Mouse (Mus musculus): ENCODE results near the gene Frg2f1. TPM values are rescaled to one million over a fixed set of nuclear protein-coding genes. Genes with fewer than 3 reads are reported as not detected.

The Frg2f1 gene
- 2.8 and 3.2 TPM in 2 replicates for polyA plus RNA-seq (2015; fragmentation: Nextera tagmentation; extraction: Ambion mirVana)

DNA sequence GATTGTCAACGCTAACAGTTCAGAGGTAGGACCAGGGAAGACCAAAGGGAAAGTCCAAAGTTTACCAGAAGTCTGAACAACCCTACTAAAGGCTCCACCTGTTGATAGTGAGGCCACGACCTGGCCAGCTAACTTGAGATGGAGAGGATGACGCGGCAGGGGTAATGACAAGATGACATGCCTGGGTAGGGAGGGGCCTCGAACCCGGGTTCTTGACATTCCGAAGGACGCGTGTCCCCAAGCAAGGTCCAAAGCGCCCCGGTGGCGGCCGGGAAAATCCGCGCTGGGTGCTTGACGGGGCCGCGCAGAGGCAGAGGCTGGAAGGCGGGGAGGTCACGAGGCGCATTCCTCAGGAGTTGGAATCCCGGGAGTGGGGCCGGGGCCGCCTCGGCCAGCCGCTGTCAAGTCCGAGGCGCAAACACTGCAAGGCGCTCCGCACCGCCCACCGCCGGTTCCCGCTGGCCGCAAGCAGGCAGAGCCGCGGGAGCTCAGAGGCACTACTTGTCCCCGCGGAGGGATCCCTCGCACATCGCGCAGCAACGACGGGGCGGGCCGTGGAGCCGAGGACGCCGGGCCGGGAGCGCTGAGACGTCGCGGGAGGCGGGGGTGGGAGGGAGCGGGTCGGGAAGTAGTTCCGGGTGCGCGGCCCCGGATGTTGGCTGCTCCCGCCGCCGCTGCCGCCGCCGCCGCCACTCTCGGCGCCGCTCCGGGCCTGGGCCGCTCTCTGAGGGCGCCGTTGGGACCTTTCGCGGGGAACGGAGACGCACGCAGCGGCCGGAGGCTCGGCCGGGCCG is at the start of gene Frg2f1:
TSS of gene Frg2f1 (minus strand) at position 499 of the 794 bp plus-strand sequence.
- no peaks in the 10 kb centered on the region for H3K9me3 ChIP-seq (replicated peaks; ENCODE audit: control insufficient read depth, low read length)
- H3K27me3 ChIP-seq (ENCODE audit: control insufficient read depth, insufficient read depth, low read length) = no peaks in the 10 kb centered on the region
- peak within 1 kb of the TSS; percentile 97 for H3K27ac ChIP-seq (ENCODE audit: low read length)
- ATAC-seq (ENCODE audit: insufficient read depth, low FRiP score) = peak; percentile 92
- H3K4me3 ChIP-seq (replicated peaks; ENCODE audit: low read length) = peak within 1 kb of the TSS; percentile 84
- WGBS = under 1% methylated on average over 72 of the region's 85 CpGs
- H3K4me1 ChIP-seq (ENCODE audit: control insufficient read depth, insufficient read depth, low read length) = peaks cover 6% of the 10 kb centered on the region
- peak within 1 kb of the TSS; percentile 99 for H3K9ac ChIP-seq (ENCODE audit: low read length)
- H3K4me2 ChIP-seq (ENCODE audit: low read depth, low read length) = peak within 1 kb of the TSS; percentile 78
- H3K36me3 ChIP-seq (ENCODE audit: control insufficient read depth, insufficient read depth, low read length) = no peaks in the 10 kb centered on the region

DNA sequence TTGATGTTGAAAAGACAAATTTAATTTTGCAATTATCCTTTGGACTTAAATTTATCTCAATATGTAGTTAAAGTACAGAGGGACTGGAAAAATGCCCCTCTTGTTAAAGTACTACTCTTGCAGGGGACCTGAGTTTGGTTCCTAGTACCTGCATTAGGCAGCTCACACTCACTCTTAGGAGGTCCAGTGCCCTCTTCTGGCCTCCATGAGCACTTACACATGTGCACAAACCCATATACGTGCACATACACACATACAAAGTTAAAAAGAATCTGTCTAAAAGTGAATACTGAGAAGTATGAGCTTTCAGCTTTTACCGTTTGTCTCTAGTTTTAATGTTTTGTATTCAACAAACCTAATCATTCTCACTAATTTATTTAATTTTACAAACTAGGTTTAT is 48.7 kb upstream of the Frg2f1 start:
- no peaks in the 10 kb centered on the region for H3K27me3 ChIP-seq (ENCODE audit: control insufficient read depth, insufficient read depth, low read length)
- no peak overlapping the region for H3K9ac ChIP-seq (ENCODE audit: low read length)
- no peak overlapping the region for H3K4me2 ChIP-seq (ENCODE audit: low read depth, low read length)
- peaks cover 2% of the 10 kb centered on the region; the same call in 1 of the 2 replicates for H3K36me3 ChIP-seq (ENCODE audit: control insufficient read depth, insufficient read depth, low read length)
- 95% methylated on average over 2 of the region's 2 CpGs for WGBS
- no peak for ATAC-seq (ENCODE audit: insufficient read depth, low FRiP score)
- no peaks in the 10 kb centered on the region for H3K9me3 ChIP-seq (replicated peaks; ENCODE audit: control insufficient read depth, low read length)
- no peak overlapping the region for H3K27ac ChIP-seq (ENCODE audit: low read length)
- no peak overlapping the region for H3K4me3 ChIP-seq (replicated peaks; ENCODE audit: low read length)
- no peaks in the 10 kb centered on the region for H3K4me1 ChIP-seq (ENCODE audit: control insufficient read depth, insufficient read depth, low read length)

DNA sequence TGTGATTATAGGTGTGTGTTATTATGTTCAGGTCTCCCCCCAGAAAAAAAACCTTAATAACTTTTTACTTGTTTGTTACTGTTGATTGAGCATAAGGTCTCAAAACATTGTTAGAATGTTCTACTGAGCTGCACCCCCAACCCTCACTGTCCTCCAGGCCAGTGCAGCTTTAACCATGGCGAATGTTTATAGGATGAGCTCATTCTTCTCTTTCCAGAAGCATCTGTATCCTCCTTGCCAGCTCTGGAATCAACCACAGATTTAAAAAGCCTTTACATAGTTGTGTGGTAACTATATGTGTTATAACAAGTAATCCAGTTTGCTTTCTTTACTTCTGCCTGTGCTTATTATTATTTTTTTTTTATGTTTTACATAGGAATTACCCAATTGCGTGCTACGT is 36.1 kb upstream of the Frg2f1 start:
- no peak for ATAC-seq (ENCODE audit: insufficient read depth, low FRiP score)
- H3K4me2 ChIP-seq (ENCODE audit: low read depth, low read length) = no peak overlapping the region
- H3K9me3 ChIP-seq (replicated peaks; ENCODE audit: control insufficient read depth, low read length) = no peaks in the 10 kb centered on the region
- no peak overlapping the region for H3K27ac ChIP-seq (ENCODE audit: low read length)
- no peaks in the 10 kb centered on the region for H3K4me1 ChIP-seq (ENCODE audit: control insufficient read depth, insufficient read depth, low read length)
- no peaks in the 10 kb centered on the region; the same call in 1 of the 2 replicates for H3K36me3 ChIP-seq (ENCODE audit: control insufficient read depth, insufficient read depth, low read length)
- WGBS = 86% methylated on average over 3 of the region's 3 CpGs
- H3K9ac ChIP-seq (ENCODE audit: low read length) = no peak overlapping the region
- H3K4me3 ChIP-seq (replicated peaks; ENCODE audit: low read length) = no peak overlapping the region
- no peaks in the 10 kb centered on the region for H3K27me3 ChIP-seq (ENCODE audit: control insufficient read depth, insufficient read depth, low read length)

DNA sequence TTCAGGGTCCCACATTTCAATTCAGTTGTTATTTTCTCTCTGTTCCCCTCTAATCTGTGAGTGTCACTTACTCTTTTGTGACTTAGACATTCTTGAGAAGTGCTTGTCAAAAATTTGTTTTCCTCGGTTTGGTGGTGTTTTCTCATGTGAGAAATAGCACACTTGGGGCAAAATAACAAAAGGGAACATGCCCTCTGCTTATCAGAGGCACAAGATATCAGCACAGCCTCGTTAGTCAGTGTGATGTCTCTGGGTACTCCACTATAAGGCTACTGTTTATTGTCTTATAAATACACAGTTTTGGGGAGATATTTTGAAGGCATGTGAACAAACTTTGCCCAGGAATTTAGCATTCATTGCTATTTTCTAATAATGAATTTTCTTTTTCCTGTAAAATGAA is 35.2 kb upstream of the Frg2f1 start:
- no peaks in the 10 kb centered on the region; the same call in 1 of the 2 replicates for H3K36me3 ChIP-seq (ENCODE audit: control insufficient read depth, insufficient read depth, low read length)
- no peak overlapping the region for H3K9ac ChIP-seq (ENCODE audit: low read length)
- no peaks in the 10 kb centered on the region for H3K27me3 ChIP-seq (ENCODE audit: control insufficient read depth, insufficient read depth, low read length)
- H3K27ac ChIP-seq (ENCODE audit: low read length) = no peak overlapping the region
- ATAC-seq (ENCODE audit: insufficient read depth, low FRiP score) = no peak
- 57% methylated on average over 2 of the region's 2 CpGs for whole genome bisulfite sequencing
- H3K4me2 ChIP-seq (ENCODE audit: low read depth, low read length) = no peak overlapping the region
- no peaks in the 10 kb centered on the region for H3K4me1 ChIP-seq (ENCODE audit: control insufficient read depth, insufficient read depth, low read length)
- H3K4me3 ChIP-seq (replicated peaks; ENCODE audit: low read length) = no peak overlapping the region
- H3K9me3 ChIP-seq (replicated peaks; ENCODE audit: control insufficient read depth, low read length) = no peaks in the 10 kb centered on the region

DNA sequence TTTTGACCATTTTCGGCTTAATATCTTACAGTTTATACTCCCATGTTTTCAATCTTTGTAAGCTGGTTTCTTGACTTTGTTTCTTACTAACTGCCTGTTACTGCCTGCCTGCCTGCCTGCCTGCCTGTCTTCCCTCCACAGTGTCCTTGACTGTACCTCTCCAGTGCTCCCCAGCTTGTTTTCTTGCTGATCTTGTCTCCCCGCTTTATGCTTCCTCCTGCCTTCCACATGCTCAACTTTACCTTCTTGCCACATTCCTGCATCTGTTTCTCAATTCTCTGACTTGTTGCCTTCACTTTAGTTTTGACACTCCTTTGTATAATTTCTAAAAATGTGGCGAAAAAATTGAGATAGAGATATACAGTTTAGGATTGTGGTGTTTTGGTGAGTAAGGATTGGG is 33.4 kb upstream of the Frg2f1 start:
- no peak for ATAC-seq (ENCODE audit: insufficient read depth, low FRiP score)
- Histone ChIP-seq H3K36me3 (ENCODE audit: control insufficient read depth, insufficient read depth, low read length) (no peaks in the 10 kb centered on the region; the same call in 1 of the 2 replicates), H3K9me3 (replicated peaks; ENCODE audit: control insufficient read depth, low read length) (no peaks in the 10 kb centered on the region), H3K27ac (ENCODE audit: low read length) (no peak overlapping the region), H3K4me1 (ENCODE audit: control insufficient read depth, insufficient read depth, low read length) (no peaks in the 10 kb centered on the region), H3K4me3 (replicated peaks; ENCODE audit: low read length) (no peak overlapping the region), H3K9ac (ENCODE audit: low read length) (no peak overlapping the region), H3K4me2 (ENCODE audit: low read depth, low read length) (no peak overlapping the region), H3K27me3 (ENCODE audit: control insufficient read depth, insufficient read depth, low read length) (no peaks in the 10 kb centered on the region)
- 87% methylated on average over 3 of the region's 3 CpGs for WGBS

DNA sequence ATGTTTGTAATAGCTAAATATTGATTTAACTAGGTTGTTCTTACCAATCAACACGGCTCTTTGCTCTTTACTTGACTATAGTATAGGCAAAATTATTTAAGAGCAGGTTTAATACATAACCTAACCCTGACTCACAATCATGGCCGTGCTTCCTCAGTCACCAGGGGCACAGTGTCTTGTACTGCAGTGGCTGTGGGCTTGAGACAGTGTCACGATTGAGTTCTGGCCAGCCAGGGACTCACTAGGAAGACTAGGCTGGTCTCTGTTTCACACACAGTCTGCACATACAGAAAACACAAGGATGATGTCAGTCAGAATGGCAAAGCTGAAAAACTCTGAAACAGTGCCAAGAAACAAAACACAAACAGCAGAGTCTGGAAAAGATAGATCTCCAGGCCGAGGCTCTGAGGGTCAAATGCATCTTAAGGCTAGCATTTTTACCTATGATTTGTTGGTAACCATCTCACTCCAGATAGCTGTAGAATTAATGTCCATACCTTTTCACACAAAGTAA is 27.1 kb upstream of the Frg2f1 start:
- WGBS = 66% methylated on average over 4 of the region's 4 CpGs
- Histone ChIP-seq H3K27me3 (ENCODE audit: control insufficient read depth, insufficient read depth, low read length) (no peaks in the 10 kb centered on the region), H3K27ac (ENCODE audit: low read length) (no peak overlapping the region), H3K4me2 (ENCODE audit: low read depth, low read length) (no peak overlapping the region), H3K4me3 (replicated peaks; ENCODE audit: low read length) (no peak overlapping the region), H3K36me3 (ENCODE audit: control insufficient read depth, insufficient read depth, low read length) (peaks cover 7% of the 10 kb centered on the region), H3K9me3 (replicated peaks; ENCODE audit: control insufficient read depth, low read length) (peaks cover 6% of the 10 kb centered on the region; the same call in 1 of the 2 replicates), H3K4me1 (ENCODE audit: control insufficient read depth, insufficient read depth, low read length) (peaks cover 2% of the 10 kb centered on the region; the same call in 1 of the 2 replicates), H3K9ac (ENCODE audit: low read length) (no peak overlapping the region)
- ATAC-seq (ENCODE audit: insufficient read depth, low FRiP score) = no peak

DNA sequence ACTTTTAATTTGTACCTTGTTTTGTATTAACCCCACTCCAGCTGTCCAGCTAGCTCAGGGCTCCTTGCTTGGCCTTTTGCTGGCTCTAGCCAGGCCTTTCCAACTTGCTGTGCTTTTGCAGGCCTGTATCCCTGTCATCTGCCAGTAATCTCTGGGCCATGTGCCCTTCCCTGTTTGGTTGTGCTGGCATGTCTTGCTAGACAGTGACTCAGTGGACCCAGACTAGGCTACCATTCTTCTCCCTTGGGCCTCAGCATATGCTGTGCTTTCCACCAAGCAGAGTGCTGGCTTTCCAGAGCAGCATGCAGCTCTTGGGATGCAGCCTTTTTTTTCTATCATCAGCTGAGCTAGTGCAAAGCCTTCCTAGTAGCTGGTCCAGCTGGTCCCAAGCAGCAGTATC is 23.8 kb upstream of the Frg2f1 start:
- ATAC-seq (ENCODE audit: insufficient read depth, low FRiP score) = no peak
- no peak overlapping the region for H3K4me2 ChIP-seq (ENCODE audit: low read depth, low read length)
- H3K9ac ChIP-seq (ENCODE audit: low read length) = no peak overlapping the region
- peaks cover 6% of the 10 kb centered on the region; the same call in 1 of the 2 replicates for H3K9me3 ChIP-seq (replicated peaks; ENCODE audit: control insufficient read depth, low read length)
- H3K4me1 ChIP-seq (ENCODE audit: control insufficient read depth, insufficient read depth, low read length) = peaks cover 2% of the 10 kb centered on the region; the same call in 1 of the 2 replicates
- no peaks in the 10 kb centered on the region for H3K27me3 ChIP-seq (ENCODE audit: control insufficient read depth, insufficient read depth, low read length)
- H3K36me3 ChIP-seq (ENCODE audit: control insufficient read depth, insufficient read depth, low read length) = peaks cover 7% of the 10 kb centered on the region
- H3K4me3 ChIP-seq (replicated peaks; ENCODE audit: low read length) = no peak overlapping the region
- no peak overlapping the region for H3K27ac ChIP-seq (ENCODE audit: low read length)

DNA sequence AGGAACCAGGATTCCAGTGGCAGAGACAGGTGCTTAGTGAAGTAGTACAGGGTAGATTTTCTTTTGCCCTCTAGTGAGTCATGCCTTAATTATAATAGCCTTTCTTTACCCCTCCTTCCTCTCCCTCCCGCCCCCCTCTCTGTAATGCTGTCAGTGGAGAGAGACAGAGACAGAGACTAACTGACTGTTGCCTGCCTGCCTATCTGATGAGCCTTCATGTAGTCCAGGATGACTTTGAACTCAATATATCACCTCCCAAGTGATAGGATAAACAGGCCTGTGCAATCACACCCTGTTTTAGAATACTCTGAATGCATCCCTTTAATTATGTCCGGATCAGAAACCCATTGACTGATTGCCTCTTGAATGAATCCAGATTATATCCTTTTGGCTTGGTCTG is 16.1 kb upstream of the Frg2f1 start:
- no peak overlapping the region for H3K4me2 ChIP-seq (ENCODE audit: low read depth, low read length)
- H3K27ac ChIP-seq (ENCODE audit: low read length) = no peak overlapping the region
- 57% methylated on average over 2 of the region's 2 CpGs for WGBS
- no peaks in the 10 kb centered on the region for H3K4me1 ChIP-seq (ENCODE audit: control insufficient read depth, insufficient read depth, low read length)
- no peaks in the 10 kb centered on the region for H3K9me3 ChIP-seq (replicated peaks; ENCODE audit: control insufficient read depth, low read length)
- H3K27me3 ChIP-seq (ENCODE audit: control insufficient read depth, insufficient read depth, low read length) = no peaks in the 10 kb centered on the region
- H3K4me3 ChIP-seq (replicated peaks; ENCODE audit: low read length) = no peak overlapping the region
- ATAC-seq (ENCODE audit: insufficient read depth, low FRiP score) = no peak; the same call in 1 of the 2 replicates
- no peaks in the 10 kb centered on the region for H3K36me3 ChIP-seq (ENCODE audit: control insufficient read depth, insufficient read depth, low read length)
- H3K9ac ChIP-seq (ENCODE audit: low read length) = no peak overlapping the region

DNA sequence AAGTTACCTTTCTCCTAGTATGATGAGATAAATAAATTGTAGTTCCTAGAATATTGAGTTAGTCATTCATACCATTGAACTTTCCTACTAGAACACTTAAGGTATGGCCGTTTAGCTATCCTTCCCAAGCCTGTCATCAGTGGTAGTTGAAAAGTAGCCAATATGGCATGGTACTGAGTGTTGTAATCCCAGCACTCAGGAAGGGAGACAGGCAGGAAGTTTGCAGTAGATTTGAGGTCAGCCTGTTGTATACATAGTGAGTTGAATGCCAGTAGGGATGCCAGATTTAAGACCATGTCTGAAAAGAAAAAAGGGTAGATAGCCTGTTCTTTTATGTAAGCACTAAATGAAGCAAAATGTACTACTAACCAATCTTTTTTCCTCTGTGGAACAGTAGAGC is 11.5 kb upstream of the Frg2f1 start:
- Histone ChIP-seq H3K27me3 (ENCODE audit: control insufficient read depth, insufficient read depth, low read length) (no peaks in the 10 kb centered on the region), H3K4me1 (ENCODE audit: control insufficient read depth, insufficient read depth, low read length) (no peaks in the 10 kb centered on the region), H3K36me3 (ENCODE audit: control insufficient read depth, insufficient read depth, low read length) (no peaks in the 10 kb centered on the region), H3K9ac (ENCODE audit: low read length) (no peak overlapping the region), H3K27ac (ENCODE audit: low read length) (no peak overlapping the region), H3K9me3 (replicated peaks; ENCODE audit: control insufficient read depth, low read length) (no peaks in the 10 kb centered on the region), H3K4me3 (replicated peaks; ENCODE audit: low read length) (no peak overlapping the region), H3K4me2 (ENCODE audit: low read depth, low read length) (no peak overlapping the region)
- 73% methylated on average over 1 of the region's 1 CpGs for WGBS
- ATAC-seq (ENCODE audit: insufficient read depth, low FRiP score) = no peak

Data from stomach, embryonic 16.5 days (tissue).